Mouse (Mus musculus) erythroblast, adult 5-6 weeks (primary cell): ENCODE measurements around the gene Cenpb. TPM values are rescaled to one million over a fixed set of nuclear protein-coding genes. Genes with fewer than 3 reads are reported as not detected.
A peak's percentile ranks its signal among the peaks of the same experiment; 100 is the strongest.

Experiments
- ATAC-seq: replicated peaks from 2 replicates; pipeline ENCODE4 v1.8.0; 2016; ENCODE audit warnings: moderate number of reproducible peaks, mild to moderate bottlenecking, moderate TSS enrichment, inconsistent platforms; ENCODE audit not compliant: poor library complexity, low FRiP score, severe bottlenecking
- total RNA-seq, 2 experiments: library from RNA; stranded (forward) in 1 of 2; stranded (reverse) in 1 of 2; fragments of 150-400 nt in 1 of 2; fragments of 200-764, 138-1000 nt in 1 of 2; gene quantifications; 2 replicates each; pipeline versions ENCODE4 v1.2.3 to v1.2.4; 2015 to 2017; ENCODE audit warnings: low replicate concordance in 2 of 2

Cenpb gene
- total RNA-seq, 2 experiments from 2014 or later: 0.96 to 6.4 TPM

GRCm38 (mm10) chr2:131171401-131172104 lies 8.3 kb downstream of the Cenpb start:
- ATAC-seq: no peak

- no peak for ATAC-seq
These were observed 8.9 kb downstream of the Cenpb start for GRCm38 (mm10) chr2:131170936-131171335.

GRCm38 (mm10) chr2:131168914-131169313 lies 11.0 kb downstream of the Cenpb start:
- no peak for ATAC-seq

- ATAC-seq: no peak
These were observed 11.9 kb downstream of the Cenpb start for GRCm38 (mm10) chr2:131167984-131168383.

GRCm38 (mm10) chr2:131166172-131166571 lies 13.7 kb downstream of the Cenpb start:
- ATAC-seq: no peak

GRCm38 (mm10) chr2:131163924-131164323 lies 15.9 kb downstream of the Cenpb start:
- ATAC-seq: no peak

- ATAC-seq: peak; percentile 31
These were observed 19.2 kb downstream of the Cenpb start for GRCm38 (mm10) chr2:131160671-131161111.

- ATAC-seq: peak; percentile 89
These were observed 19.8 kb downstream of the Cenpb start, which contains the start of gene 1700037H04Rik for GRCm38 (mm10) chr2:131159938-131160581. Gene 1700037H04Rik (minus strand): TSS chr2:131160081.

- peak; percentile 78 for ATAC-seq
These were observed 20.4 kb downstream of the Cenpb start for GRCm38 (mm10) chr2:131159491-131159910.

- ATAC-seq: no peak
These were observed 22.9 kb downstream of the Cenpb start for GRCm38 (mm10) chr2:131156987-131157386.

GRCm38 (mm10) chr2:131154036-131154435 lies 25.8 kb downstream of the Cenpb start:
- no peak for ATAC-seq

- ATAC-seq: peak; percentile 92
These were observed 27.6 kb downstream of the Cenpb start for GRCm38 (mm10) chr2:131152166-131152730.

GRCm38 (mm10) chr2:131149254-131149578 lies 30.7 kb downstream of the Cenpb start:
- no peak for ATAC-seq

GRCm38 (mm10) chr2:131148353-131149253 lies 31.3 kb downstream of the Cenpb start:
- ATAC-seq: no peak

GRCm38 (mm10) chr2:131147043-131147365 lies 32.9 kb downstream of the Cenpb start:
- ATAC-seq: no peak

- ATAC-seq: no peak
These were observed 33.4 kb downstream of the Cenpb start for GRCm38 (mm10) chr2:131146193-131147042.

GRCm38 (mm10) chr2:131145536-131145935 lies 34.3 kb downstream of the Cenpb start:
- no peak for ATAC-seq

- no peak for ATAC-seq
These were observed 34.7 kb downstream of the Cenpb start for GRCm38 (mm10) chr2:131145121-131145520.

GRCm38 (mm10) chr2:131143007-131143780 lies 36.7 kb downstream of the Cenpb start:
- no peak for ATAC-seq
